Mouse (Mus musculus) layer of hippocampus, postnatal 14 days (tissue): ENCODE results near the gene Ranbp9. TPM values are rescaled to one million over a fixed set of nuclear protein-coding genes. Genes with fewer than 3 reads are reported as not detected.
"Not testable (repeated sequence)": the region's sequence is repeated elsewhere in the genome, so short reads cannot be mapped to it uniquely, and the experiment has no call there.

Experiments
- DNase-seq, 2 experiments: peaks; one replicate each; pipeline ENCODE4 v3.0.0; 2021 to 2022; ENCODE audit warnings: low spot score in 2 of 2, mixed read lengths in 1 of 2
- total RNA-seq, 2 experiments: library from RNA; stranded (reverse); gene quantifications; 2 replicates each; pipeline ENCODE4 v1.2.3; 2021

Ranbp9 gene
- total RNA-seq, 2 experiments from 2014 or later: 79.4 to 82.4 TPM

DNA sequence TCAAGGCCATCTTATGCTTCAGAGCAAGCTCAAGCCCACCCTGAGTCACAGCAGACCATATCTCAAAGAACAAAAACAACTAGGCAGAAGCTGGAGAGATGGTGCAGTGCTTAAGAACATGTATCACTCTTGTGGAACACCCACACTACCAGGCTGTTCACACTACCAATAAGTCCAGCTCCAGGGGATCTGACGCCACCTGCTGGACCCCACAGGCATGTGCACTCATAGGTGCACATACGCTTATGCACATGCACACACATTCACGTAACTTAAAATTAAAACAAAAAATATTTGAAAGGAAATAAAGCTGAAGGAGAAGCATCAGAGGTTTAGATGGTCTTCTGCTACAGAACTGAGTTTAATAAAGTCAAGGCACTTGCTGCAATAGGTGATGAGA, 16.7 kb upstream of the Ranbp9 start:
- DNase-seq: no peak

DNA sequence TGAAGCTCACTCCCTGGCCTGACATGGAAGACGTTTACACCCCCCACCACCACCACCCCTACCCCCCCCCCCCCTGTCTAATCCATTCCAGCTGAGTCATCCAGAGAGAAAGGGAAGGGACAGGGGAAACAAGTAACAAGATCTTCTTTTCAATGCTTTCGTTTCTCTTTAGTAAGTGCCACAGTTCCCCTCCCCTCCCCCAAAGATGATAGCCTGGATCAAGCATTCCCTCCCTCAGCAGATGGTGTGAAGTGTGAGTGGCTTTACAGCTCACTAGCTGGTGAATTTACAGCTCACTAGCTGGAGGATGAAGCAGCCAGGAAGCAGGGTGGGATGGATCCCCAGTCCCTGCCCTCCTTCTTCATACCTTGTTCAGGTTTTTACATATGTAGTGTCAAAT, 15.6 kb upstream of the Ranbp9 start:
- no peak for DNase-seq

DNA sequence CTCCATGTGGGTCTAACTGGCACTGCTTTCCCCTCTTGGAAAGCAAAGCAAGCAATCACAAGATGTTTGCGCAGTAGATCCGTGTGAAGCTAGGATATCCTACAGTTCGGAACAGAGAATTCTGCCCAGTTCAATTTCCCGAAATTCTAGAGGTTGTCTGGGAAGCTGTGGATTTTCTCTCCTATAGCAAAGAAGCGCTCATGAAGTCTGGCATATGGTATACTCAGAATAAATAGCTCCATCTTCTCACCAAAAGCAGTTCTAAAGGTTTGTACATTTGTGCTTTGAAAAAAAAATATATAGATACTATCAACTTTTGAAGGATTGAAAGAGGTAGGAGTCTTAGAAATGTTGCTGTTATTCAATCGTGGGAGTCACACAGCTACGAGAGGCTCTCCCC, 14.6 kb upstream of the Ranbp9 start:
- DNase-seq: no peak

DNA sequence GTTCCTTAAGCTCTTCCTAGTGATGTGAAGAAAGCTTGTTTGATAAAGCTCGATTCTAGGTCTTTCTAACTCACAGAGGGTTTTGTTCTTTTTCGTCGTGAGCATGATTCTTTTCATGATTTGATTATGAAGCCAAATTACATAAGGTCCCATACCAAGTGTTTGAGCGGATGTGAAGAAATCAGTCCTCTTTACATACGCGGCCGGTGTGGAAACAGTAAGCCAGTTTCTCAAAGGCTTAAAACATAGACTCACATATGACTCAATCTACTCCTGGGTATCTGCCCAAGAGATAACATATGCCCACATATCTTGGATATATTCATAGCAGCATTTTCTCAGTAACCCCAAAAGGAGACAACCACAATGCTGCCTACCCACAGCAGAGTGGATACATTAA, 12.6 kb upstream of the Ranbp9 start:
- DNase-seq: no peak

DNA sequence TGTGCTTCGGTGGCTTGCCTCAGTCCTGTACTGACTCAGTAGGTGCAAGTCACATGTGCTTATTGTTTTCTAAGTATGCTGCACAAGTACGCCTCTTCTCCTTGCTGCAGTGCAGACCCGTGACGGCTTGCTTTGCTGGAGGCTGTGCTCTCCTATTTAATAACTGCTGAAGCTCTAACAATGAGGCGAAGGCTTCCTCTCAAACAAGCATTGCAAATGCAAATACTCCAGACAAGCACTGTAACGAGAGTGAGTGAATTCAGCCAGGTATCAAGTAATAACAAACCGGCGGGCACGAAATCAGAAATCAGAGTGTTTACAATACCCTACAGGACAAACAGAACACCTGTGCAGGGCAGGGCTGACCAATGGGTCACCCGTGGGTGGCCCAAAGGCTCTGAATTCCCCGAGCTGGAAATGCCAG, 12.0 kb upstream of the Ranbp9 start:
- DNase-seq: no peak

DNA sequence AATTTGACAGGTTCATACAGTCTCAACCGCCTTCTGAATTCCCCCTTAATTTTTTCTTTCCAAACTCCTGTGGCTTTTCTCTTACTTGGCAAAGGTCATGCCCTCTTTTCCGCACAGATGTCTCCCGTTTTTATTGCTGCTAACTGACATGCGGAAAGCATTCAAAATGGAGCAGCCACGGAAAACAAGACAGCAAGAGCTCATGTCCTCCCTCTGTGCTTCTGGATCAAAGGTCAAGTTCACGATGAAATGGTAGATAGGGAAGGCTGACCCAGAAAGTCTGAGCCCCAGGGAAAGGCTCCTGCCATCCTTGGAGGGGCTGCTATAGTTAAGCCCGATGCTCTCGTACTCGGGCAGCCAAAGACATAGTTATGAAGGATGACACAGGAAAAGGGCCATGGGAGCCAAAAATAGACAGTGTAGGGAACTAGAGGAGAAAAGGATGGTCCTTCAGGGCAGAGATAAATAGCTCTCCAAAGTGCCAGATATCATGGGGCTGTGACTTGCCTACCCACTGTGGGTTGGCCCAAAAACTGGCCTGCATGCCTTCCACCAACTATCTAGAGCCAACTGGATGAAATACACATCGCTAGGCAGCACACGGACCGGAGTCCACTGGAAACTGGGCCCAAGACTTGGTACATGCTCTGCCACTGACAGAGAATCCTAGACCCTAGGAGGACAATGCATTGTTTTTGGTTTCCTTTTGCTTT, 5.6 kb upstream of the Ranbp9 start:
- no peak for DNase-seq

DNA sequence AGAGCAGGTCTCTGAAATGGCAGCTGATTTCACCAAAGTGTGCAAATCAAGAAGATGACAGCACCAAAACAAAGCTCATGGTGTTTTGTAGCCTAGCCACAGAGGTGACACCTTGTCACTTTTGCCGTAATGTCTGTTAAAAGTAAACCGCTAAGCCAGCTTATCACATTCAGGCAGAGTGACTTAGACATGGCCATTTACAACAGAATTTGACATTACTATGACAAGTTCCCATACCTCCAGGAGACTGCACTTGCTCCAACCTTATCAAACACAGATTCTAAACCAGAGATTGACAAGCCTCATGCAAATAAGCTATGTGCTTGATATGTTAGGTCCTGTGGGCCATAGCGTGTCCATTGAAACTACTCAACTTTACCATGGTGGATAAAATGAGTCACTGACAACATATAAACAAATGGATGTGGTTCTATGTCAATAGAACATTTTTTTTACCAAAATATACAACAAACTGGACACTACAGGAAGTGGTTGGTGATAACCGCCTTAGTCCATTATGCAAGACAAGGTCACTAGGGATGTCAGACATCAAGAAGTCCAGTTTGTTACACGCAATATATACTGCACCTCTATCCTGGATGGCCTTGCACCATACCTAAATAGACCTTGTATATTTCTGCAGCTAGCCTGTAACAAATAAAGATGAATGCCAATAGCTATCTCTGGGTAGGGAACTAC, 4.3 kb upstream of the Ranbp9 start:
- DNase-seq: no peak

DNA sequence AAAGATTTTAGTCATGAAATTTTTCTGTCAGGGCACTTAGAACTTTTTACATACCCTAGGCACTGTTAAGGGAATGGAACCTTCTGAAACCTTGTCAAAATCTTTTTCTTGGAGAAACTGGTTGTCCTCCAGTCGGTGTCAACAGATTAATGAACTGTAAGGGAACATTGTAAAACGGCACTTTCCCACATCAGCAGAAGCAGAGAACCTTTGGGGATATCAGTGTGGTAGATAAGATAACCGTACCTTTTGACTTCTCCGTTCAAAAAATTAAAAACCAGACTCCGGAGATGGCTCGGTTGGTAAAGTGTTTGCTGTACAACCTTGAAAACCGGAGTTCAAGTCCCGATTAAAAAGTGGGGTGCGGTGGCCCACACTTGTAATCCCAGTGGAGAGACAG, 1.7 kb upstream of the Ranbp9 start:
- no peak for DNase-seq

DNA sequence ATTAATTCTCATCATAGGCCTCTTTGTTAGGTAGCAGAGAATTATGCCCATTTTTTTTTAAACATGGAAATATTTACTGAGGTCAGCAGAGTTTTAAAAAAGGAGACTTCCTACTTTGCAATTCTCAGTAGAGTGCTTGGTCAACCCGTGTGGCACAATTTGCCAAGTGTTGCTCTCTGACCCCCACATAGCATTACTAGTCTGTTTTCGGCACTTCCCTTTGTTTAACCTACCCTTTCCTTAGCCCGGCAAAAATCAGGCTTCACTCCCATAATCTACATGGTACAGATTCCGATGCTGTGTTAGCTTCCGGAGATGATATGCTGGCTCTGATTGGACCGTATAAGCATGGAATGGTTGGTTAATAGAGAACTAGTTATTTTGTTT, 770 bp upstream of the Ranbp9 start:
- DNase-seq: no peak

DNA sequence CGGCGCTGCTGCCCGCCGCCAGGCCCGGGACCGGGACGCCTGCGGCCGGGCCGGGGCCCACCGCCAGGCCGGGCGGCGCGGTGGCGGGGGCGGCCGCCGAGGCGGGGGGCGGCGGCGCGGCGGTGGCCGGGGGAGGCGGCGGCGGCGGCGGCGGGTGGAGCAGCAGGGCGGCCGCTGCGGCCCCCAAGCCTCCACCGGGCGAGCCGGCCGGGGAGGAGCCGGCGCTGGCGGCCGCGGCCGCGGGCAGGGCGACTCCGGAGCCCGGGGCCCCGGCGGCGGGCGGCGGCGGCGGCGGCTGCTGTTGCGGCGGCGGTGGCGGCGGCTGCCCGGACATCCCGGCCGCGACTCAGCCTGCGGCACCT, 506 bp downstream of the Ranbp9 start:
- DNase-seq: no peak

DNA sequence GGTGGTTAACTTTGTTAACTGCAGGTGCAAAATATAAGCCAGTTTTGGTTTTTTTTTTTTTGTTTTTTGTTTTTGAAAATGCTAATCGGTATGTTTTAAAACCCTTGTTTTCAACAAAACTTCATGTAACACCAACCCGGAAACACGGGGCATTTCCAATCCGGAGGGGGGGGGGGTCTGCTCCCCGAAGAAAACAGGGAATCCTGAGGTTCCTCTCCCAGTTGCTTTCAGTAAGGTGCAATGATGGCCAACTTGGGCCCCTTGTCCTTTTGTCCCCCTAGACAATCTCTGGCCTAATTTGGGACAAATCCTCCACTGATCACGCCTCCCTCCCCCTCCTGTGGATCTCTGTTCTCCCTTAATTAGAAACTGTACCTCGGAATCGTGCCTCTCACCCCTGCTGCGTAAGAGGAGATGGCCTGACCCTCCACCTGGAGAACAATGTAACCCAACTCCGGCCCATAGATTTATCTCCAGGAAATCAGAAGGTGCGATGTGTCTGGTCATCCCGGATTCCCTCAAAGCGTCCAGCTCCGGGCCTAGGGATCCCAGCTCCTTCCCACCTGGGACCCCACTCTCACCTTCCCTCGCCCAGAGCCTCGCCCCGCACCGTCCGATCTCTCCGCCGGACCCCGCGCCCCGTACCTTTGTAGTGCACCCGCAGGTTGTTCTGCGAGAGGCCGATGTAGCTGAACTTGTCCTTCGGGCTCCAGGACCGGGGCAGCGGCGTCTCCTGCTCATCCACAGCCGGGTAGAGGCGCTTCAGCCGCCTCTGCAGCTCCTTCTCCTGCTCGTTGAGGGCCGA, 1.1 kb downstream of the Ranbp9 start:
- DNase-seq: peak in 1 of 2 experiments; percentile 26

DNA sequence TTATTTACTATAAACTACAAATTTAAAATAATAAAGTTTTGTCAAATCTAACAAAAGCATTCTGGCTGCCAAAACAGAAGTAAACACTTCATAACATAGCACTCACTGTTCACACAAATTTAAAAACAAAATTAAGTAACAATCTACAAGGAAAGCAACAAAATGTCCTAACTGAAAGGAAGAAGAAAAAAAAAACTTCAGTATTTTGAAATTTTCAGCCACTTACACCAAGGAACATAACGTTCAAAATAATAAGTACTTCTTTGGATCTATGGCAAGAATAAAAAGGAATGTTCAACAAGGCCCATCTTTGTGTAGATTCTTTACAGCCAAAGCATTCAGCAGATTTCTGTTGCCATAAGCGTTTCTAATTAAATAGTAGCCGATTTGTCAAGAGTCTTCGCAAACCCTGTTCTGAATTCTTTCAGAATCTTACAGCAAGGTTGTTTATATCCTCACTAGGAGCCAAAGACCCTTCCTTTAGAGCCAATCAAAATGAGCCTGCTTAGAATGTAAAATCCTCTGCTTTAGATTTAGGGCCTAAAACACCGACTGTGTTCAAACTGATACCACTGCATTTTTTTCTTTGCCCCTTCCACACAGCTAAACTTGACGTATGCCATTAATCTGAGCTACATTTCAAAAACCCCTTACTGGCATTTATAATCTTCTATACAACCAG, 1.9 kb downstream of the Ranbp9 start:
- DNase-seq: no peak

DNA sequence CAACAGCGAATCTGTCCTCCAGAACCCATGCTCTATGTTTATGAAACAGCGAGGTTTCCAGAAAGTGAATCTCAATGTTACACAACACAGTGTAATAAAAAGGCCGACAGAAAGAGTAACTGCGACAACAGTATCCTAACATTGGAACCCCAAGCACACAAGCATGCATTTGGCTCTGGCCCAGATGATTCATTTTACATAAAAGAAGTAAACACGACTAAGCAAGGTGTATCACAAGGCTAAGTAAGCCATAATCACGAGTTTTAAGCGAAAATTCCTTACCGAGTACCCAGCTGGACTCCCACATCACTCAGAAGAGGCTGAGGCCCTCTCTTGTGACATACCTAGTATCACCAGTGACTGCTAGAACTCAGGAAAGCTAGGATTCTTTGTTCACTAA, 2.5 kb downstream of the Ranbp9 start:
- no peak for DNase-seq

DNA sequence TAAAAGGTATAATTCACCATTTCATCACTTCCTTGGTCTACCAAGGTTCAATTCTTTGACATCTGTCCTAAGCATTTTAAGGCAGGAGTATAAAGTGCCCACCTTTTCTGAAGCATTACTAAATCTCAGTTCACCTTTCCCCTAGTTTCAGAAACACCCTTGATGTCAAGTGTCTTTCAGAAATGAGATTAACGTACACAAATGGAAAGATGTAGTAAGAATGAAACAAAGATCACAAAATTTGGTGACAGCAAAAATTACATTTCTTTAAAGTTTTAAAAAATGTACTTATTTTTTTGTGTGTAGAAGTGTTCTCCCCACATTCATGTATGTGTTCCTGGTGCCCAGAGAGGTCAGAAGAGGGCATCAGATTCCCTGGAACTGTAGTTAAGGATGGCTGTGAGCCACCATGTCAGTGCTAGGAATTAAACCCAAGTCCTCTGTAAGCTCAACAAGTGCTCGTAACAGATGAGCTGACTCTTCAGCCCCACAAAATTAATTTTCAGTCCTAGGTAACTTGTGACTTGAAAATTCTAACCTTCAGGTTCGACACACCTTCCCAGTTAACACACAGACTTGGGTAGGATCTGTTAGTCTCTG, 3.9 kb downstream of the Ranbp9 start:
- no peak for DNase-seq

DNA sequence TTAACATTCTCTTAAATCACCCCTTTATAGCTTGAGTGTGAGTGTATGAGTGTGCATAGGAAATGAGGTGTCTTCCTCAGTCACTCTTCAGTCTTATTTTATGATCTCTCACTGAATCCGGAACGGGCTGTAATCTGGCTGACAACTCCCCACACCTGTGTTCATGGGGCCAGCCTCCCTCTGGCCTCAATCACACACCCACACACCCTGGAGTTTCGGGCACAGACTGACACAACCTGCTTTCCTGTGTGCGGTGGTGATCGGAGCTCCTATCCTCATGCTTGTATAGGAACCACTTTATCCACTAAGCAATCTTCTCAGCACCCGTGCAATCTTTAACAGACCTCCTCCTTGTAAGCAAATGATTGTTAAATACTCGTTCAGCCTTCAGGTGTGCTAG, 4.9 kb downstream of the Ranbp9 start:
- no peak for DNase-seq

DNA sequence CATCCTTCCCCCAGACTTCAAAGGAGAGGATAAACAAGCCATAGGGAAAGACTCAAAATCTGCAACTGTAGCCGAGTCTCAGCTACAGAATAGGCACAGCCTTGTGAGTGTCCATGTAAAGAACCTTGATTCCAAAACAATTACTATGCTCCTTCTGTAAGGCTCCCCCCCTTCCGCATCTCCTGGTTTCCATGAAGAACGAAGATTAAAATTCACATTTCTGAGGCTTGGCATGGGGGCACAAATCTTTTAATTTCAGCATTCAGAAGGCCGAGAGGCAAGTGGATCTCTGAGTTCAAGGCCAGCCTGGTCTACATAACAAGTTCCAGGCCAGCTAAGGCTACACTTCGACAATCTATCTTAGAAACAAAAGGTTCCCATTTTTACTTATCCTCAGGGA, 6.4 kb downstream of the Ranbp9 start:
- DNase-seq: no peak

DNA sequence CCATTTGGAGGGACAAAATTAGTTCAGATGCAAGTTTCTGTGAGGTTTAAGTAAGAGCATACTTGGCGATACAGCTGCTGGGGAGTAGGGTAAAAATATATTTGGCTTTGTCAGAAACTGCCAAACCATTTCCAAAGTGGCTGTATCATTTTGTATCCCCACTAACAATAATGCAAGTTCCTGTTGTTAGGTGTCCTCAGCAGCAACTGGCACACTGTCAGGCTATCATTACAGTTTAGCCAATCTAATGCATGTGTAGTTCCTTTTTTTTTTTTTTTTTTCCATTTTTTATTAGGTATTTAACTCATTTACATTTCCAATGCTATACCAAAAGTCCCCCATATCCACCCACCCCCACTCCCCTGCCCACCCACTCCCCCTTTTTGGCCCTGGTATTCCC, 9.2 kb downstream of the Ranbp9 start:
- not testable (repeated sequence) for DNase-seq

DNA sequence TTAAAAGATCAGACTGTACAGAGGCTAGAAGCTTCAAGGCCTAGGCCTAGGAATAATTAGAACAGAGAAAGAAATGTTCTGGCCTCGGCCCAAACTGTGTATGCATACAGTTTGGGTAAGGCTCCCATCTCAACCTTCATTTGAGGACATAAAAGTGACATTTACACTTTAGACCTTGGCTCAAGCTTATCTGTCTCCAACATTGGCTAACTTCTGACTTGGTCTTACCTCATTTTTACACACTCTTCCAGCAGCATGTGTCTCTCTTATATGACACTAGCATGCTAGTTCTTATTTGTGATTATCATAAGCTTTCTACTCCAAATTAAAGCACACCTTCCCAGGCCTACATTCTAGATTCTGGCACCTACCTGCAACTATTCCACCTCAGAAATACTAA, 11.5 kb downstream of the Ranbp9 start:
- DNase-seq: no peak

DNA sequence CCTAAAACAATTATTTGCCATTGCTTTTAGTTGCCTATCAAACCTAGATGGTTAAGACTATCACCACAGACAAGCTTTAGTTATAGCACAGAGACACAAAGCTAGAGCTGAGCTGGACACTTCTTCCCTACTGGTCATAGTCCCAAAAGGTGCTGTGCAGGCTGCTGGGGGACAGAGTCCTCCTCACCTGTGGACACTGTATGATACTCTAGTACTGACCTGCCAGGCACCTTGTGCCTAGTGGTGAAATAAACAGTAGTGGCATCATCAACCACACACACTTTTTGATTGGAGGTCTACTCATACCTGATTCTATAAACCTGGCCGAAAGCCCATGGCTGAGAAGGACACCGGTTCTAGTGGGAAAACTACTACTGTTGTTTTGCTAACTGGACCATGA, 16.5 kb downstream of the Ranbp9 start:
- no peak for DNase-seq

DNA sequence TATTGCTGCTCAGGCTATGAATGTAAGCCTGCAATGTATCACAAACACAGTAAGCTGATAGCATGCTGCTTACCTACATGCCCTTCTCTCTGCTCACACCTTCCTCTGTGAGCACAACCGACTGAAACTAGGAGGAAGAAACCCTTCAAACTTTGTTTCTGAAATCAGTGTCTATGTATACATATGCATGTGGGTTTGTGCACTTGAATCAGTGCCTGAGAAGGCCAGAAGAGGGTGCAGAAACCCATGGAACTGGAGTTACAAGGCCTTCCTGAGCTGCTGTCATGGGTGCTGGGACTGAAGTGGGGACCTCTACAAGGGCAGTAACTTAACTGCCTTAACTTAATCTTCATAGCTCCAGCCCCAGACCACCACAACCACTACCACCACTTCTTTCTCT, 23.9 kb downstream of the Ranbp9 start:
- no peak for DNase-seq

DNA sequence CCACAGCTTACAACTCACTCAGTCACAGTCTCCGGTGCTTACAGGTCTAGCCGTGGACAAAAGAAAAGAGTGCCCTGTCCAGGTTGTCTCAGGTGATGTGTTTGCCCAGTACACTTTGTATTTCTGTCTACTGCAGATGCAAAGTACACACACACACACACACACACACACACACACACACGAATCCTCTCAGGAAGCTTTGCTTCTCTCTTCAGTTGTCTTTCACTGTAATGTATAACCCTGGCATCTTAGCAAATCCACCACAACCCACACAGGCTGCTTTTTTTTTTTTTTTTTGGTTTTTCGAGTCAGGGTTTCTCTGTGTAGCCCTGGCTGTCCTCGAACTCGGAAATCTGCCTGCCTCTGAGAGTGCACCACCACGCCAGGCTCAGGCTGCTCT, 26.7 kb downstream of the Ranbp9 start:
- no peak for DNase-seq
